Mouse (Mus musculus) spleen, adult 12 weeks (tissue): Measurements from ENCODE around the gene Amotl2.

Source experiments
- DNase-seq: peaks from one replicate; pipeline ENCODE4 v3.0.0; 2022; ENCODE audit warnings: low spot score

The Amotl2 gene

DNA sequence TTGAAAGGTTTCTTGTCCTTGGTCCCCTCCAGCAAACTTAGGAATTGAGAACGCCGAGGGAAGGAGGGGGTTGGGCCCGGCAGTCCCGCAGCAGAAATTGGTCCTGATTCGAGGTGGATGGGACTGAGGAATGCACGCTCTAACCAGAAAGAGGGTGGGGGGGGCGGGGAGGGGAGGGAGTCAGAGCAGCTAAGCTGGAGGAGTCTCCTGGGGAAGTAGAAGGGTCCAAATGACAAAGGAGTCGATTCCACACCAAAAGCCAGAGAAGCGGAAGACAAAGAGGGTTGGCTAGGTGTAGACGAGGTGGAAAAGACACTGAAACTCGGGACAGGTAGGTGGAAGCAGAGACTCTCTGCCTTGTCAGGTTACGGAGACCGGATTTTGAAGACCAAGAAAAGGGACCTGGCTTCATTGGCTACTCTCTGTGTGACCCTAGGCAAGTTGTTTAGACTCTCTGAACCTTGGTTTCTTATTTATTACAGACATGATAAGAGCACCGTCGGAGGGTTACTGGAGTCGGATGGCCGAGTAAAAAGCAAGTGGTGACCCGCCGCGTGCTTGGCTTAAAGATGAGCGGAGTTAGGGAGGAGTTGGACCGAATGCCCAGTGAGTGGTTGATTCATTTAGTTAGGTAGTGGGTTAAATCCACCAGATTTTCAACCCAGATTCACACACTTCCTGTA is at the start of gene Amotl2:
Gene Amotl2, plus strand, starts transcription at position 192 of the 683 bp plus-strand sequence.
- DNase-seq, result no peak

DNA sequence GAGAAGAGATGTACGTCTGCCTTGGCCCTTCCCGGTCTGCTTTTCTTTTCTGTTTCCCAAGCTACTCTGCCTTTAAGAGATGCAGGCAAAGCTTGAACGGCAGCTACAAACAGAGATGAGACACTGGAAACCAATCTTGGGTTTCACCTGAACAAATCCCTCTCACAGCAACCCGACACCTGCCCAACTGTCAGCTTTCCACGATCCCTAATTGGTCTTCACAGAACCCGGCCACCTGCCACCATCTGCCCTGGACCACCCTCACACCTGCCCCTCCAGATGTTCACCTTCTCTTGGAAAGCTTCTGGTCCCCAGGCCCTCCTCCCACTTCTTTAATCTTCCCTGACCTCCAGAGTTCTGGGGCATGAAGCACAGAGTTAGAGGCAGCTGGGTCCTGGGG is 48.4 kb upstream of the Amotl2 start:
- DNase-seq, result no peak

DNA sequence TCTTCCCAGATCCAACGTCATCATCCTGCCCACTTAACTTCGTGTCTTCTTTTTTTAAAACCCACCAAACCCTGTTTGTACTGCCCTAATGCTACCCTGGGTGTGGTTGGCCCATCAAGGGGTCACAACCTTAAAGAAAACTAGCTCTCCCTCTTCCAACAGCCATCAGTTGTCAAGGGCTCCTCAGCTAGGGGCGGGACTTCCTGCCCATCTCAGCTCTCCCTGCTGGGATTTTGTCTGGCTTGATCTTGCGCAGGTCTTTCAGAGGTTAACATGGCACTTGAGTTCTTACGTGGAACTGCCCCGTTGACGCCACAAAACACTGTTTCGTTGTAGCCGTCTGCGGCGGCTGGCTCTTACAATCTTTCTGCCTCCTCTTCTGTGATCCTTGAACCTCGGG is 47.6 kb upstream of the Amotl2 start:
- DNase-seq, result no peak

DNA sequence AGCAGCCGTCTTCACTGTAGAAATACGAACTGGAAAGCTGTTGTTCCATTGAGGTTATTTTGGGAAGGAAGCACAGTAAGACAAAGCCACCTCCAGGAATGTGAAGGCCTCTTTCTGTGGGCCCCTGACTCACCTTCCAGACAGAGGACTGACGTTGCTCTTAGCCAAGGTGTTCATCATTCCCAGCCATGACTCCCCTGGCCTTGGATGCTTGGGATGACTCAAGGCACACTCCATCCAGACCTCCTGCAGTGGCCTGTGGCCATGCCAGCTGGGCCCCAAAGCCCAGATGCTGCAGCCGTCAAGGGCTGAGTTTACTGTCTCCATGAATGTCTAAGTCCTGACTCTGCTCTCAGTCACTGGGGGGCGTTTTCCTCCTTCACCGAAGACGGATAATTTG is 43.1 kb upstream of the Amotl2 start:
- no peak for DNase-seq

DNA sequence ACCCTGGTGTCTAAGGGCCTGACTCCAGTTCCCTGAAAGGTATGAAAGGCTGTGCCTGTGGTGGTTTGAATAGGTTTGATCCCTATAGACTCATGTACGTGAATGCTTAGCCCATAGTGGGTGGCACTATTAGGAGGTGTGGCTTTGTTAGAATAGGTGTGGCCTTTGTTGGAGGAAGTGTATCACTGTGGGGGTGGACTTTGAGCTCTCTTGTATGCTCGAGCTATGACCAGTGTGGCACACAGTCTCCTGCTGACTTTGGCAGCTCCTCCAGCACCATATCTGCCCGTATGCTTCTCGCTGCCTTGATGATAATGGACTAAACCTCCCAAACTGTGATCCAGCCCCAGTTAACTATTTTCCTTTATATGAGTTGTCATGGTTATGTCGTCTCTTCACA is 40.5 kb upstream of the Amotl2 start:
- DNase-seq, result no peak

DNA sequence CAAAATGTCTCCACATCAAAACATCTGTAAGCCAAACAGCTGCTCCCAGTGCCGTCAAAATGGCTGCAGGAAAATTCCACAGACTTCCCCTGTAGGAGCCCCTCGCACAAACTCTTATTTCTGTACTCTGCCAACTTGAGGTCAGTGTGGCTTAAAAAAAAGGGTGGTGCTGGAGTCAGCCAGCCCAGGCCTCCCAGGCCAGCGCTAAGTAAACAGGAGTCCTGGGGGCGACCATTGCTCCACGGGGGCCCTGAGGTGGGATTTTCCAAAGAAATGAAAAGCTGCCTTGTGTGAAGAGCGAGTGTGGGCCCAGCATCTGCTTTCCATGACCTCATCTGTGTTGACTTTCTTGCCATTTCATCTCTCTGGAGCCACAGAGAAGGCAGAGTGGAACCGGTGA is 35.0 kb upstream of the Amotl2 start:
- no peak for DNase-seq

DNA sequence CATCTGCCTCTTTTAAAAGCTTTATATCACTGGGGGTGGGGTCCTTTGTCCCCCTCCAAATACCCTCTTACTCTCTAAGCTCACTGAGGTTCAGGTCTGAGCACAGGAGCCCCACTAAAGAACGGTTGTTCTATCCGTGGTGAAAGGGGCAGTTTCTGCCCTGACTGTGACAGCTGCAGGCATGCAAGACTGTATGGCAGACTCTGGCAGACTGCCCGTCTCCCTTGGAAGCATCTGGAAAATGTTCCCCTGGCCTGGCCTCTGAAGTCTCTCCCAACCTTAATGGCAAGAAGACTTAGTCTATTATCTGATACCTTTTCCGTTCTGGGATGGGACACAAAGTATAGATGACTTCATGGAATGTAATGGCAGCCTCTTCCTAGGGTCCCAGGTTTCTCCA is 28.5 kb upstream of the Amotl2 start:
- DNase-seq, result no peak

DNA sequence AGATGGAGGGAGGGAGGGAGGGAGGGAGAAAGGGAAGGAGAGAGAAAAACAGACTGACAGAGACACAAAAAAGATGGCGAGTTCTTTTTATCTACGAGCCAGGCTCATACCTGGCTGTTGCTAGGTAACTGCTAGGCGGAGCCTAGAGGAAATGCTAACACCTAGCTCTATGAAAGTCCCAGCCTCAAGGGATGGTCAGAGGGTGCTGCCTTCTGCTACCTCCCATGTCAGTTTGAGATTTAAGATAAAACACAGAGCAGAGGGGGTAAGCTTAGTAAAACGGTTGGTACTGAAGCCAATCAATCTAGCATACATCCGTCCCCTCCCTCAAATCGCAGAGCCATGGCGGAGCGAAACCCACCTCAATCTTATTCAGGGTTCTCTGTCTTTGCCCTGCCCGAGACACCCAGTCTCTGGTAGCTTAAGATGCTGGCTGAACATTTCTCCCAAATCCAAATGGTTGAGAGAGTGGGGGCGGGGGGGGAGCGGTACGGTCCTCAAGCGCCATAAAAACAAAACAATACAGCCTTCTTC is 27.0 kb upstream of the Amotl2 start:
- DNase-seq, result no peak

DNA sequence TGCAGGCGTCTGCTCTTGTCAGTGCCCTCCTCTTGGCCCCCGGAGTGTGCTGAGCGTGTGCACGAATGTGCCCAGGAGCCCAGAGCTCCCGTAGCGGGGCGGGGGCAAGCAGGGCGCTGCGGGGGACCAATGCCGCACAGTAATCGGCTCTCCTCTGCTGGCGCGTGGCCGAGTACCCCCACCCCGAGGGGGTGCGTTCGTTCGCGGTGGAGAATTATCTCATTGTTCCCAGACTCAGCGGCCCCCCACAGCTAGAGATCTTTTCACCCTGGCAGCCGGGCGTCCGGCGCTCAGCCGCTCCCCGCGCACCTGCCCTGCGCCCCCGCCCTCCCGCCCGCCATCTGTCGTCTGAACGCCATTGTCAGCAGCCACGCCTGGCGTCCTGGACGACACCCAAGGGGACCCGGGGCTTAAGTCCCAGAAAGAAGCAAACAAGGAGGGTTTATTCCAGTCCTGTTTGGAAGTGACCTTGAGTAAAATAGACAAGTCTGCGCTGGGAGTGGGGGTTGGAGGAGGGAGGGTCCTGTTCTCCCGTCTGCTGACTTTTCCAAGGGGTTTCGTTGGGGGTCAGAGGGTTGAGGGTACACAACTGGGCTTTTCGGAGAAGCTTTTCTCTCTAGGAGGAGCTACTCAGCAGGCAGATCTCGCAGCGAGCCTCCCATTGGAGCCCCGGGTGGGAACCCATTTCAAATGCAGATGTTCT is 26.4 kb upstream of the Amotl2 start:
- no peak for DNase-seq

DNA sequence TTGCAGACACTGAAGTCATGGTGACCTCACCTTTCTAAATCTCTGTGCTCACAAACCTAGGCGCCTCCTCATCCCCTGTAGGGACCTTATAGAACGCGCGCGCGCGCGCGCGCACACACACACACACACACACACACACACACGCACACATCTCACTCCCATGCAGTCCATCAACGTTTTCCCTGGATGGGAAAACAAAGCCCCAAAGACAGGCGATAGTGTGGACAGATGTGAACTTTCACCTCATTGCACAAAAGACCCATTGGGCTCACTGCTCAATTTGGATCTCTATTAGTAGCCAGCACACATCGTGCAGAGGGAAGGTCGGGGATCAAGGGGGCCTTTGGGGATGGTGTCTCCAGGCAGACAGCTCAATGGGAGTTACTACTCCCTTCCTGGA is 25.6 kb upstream of the Amotl2 start:
- no peak for DNase-seq

DNA sequence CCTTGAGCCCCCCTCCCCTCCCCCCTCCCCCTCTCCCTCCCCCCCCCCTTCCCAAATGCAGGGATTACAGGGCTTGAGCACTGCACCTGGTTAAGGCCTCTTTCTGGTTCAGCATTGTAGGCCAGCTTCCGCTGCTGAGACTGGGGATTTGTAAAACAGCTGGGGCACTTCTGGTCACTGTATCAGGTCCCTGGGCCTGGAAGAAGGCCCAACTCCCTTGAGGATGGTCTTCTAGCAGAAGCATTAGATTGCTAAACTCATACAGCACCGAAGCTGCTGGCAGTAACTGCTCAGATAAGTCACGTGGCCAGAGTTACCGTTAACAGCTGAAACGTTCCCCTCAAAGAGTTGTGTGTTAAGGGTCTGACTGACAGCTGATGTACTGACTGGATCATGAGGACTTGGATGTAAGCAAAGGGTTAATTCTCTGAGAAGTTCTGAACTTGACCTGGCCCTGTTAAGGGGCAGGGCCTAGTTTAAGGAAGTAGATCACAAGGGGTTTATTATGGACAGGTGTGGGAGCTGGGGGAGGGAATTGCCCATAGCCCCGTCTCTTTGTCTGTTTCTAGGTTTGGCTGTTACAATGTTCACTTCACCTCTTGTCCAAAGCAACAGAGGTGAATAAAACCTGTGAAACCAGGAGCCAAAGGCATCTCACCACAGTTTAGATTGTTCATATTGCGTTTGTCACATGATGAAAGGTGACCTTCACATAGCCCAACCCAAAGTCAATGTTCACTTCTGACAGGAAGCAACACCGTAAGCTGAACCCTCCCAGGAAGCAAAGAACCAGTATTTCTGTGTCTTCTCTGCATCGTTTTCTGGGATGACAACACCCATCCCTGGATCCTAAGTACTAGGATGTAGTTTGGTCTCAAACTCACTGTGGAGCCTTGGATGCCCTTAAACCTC is 23.7 kb upstream of the Amotl2 start:
- DNase-seq, result no peak

DNA sequence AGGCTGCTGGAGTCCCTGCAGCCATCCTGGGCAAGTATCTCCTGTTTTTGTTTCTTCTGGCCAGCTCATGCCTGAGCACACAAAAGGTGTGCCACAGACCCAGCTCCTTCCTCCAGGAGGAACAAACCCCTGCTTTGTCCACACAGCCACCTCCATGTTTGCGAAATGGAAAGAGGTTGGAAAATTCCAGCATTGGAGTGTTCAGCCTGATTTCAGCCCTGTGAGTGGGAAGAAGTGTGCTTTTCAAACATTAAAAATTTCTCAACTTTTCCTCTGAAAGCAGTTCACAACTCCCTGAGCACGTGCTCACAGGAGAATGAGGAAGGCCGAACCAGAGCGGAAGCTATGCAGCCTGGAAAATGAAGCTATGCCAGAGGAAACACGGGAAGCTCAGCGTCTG is 15.4 kb upstream of the Amotl2 start:
- DNase-seq, result no peak

DNA sequence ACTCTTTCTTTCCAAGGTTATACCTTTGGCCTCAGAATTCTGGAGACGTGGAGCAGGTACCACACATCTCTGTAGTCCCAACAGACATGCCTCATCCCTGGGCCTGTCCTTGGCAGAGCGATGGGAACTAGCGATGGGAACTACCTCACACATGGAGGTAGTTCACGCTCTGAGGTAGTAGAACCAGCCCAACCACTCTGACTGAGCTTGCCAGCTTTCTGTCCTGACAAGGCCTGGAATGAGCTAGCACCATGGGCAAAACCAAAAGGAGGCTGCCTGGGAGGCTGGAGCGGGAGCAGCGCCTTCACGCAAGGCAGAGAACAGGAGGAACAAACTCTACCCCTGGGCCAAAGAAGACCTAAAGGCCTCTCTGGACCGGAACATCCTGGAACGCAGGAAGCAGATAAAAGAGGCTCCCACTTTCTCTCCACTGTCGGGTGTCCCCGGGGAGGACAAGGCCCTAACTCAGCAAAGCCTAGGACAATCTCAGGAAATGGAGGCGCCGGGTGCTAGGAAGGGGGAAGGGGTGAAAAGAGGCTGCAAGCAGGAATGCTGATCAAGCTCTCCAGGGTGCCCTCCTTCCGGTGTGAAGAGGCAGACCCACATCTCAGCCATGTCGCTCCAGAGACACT is 6.9 kb upstream of the Amotl2 start:
- DNase-seq, result no peak

DNA sequence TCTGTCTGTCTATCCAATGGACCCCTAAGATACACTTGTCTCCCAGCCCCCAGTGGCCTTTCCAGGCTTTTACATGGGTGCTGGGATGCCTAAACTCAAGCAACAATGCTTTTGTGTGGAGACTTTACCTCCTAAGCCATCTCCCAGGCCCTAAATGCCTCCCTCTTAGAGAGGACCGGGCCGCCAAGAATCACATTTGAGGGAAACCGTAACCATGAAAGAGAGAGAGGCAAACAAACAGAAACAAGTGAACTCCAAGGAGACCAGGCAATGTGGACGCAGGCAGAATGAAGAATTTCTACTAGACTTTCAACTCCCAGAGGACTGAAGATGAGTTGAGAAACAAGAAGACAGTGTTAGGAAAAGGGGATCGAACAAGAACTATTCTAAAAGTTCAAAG is 6.0 kb upstream of the Amotl2 start:
- no peak for DNase-seq

DNA sequence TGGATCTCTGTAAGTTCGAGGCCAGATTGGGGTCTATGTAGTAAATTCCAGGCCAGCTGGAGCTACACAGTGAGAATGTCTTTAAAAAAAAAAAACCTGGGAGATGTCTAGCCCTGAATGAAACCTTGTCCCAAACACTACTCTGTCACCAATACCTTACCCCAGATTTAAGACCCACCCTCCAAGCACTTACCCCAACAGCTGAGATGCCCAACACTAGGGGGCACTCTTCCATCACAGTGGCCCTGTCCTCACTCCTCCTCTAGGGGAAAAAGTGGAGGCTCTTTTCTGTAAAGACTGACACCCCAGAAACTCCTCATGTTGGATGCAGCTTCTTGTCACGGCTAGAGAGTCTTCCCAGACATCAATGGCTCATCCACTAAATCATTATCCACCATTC is 2.7 kb upstream of the Amotl2 start:
- DNase-seq, result no peak

DNA sequence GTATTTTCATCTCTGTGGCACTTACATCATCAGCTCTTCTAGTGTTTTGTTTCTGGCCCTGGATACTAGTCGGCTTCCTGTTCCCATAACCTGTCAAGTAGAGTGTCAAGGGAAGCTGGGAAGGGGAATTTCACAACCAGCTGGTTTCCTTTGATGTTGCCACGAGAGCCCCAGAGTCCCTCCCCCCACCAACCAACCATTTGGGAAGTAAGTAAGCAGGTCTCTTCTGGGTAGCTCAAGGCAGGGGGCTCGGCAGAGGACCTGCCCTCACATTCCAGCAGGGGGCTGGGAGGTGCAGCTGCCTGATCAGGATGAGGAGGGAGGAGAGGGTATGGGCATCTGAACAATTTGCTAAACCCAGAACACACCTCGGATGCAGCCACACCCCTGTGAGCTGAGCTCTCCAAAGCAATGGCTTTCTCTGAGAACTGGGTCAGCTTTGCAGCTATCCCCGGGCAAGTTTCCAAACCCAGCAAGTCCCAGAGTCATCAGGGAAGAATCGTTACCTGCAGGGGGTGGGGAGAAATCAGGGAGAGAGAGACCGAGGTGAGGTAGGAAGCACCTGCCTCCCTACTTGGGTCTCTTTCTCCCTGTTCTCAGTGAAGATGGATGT is 1.5 kb upstream of the Amotl2 start:
- no peak for DNase-seq

DNA sequence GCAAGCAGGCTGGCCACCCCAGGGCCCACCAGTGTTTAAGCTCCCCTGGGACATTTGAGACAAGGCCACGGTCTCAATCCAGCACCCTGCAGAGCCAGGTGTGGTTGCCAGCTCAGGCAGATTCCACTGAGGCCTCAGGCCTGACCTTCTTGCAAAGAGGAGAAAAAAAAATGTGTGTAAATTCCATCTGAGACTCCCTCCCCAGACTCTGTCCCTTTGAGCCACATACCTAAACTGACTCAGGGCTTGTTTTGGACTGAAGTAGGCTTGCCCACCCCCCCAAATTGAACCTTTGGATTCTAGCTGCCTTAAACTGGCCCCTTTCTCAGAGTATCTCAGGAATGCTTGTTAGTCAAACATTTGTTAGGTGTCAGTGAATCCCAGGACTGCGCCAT is 969 bp upstream of the Amotl2 start:
- no peak for DNase-seq

DNA sequence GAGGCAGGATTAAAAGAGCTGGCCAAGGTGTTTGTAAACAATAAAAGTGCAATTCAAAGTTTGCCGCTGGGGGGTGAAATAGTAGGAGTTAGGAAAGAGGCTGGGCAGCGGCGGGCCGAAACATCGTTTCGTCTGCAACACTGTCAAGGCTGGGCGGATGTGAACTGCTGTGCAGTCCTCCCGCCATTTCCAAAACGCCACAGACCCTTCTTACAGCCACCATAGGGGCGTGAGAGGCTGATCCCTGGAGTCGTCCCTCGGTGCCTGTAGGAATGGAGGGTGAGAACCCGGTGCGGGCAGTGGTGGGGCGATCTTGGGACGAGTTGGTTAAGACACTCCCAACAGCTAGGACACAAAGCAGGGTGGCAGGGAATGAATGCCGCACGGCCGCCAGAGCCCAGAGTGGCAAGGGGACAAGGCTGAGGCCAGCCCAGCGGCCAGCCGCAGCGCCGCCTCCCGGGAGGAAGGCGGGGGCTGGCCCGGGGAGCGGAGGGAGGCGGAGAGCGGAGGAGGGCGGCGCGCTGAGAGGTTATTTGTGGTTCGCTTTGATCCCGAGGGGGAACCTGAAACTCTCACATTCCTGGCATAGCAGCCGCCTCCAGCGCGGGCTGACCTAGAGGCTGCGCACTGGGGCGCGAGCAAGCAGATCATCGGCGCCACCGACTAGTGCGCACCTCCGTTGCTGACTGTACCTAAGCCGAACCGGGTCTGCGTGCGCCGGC is 853 bp downstream of the Amotl2 start:
- DNase-seq, result no peak

DNA sequence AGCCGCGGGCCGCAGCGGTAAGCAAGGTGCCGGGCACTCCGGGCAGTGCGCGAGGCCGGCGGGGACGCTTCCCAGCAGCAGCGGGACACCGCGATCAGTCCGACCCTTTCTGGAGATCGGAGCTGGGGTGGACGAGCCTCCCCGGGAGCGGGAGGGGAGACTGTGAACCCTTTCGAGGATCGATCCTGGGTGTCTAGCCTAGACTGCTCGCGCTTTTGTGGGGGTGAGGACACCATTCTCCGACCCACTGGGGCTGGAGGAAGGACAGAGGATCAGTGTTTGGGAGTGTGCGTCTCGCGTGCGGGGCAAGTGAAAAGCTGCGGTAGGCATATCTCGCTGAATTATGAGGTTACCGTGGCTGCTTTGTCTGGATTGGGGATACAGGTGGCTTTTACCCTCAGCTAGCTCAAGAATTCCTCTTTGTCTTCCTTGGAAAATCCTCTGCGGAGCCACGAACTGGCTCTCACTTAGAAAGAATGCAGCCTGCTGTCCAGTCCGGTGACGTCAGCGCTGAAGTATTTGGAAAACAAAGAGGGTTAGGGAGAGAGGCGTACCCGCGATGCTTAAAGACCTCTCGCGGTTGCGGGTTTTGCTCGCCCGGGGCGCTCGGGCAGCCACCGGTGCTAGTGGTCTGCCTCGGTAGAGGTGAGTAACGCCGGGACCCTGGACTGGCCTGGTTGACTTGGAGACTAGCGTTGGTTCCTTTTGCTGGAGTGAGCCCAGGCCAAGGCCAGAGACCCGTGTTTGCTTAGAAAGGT is 1.6 kb downstream of the Amotl2 start:
- DNase-seq, result no peak

DNA sequence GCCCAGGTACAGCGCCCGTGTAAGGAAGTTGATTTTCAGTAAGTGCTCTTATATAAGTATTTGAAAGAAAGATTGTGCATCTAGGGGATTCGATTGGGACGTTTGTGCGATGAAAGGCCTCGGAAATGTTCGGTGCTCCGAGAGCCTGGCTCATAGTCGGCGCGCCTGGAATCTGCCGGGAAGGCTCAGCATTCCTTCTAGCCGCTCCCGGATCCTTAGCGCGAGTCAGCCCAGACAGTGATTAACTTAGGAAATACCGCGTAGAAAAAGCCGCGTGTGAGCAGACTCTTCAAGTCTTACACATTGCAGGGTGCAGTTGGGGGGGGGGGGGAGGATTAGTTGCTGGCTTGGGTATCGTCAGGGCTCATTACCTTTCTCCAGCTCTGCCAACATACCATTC is 2.2 kb downstream of the Amotl2 start:
- no peak for DNase-seq
